Mouse (Mus musculus): ENCODE results near the gene Atp5j2. TPM values are rescaled to one million over a fixed set of nuclear protein-coding genes. Genes with fewer than 3 reads are reported as not detected.
"Not testable (repeated sequence)": the region's sequence is repeated elsewhere in the genome, so short reads cannot be mapped to it uniquely, and the experiment has no call there.

Gene Atp5j2
- polyA plus RNA-seq (2017; shearing (Covaris generic)), result 100 to 1,000 TPM; 320 to 390 TPM

DNA sequence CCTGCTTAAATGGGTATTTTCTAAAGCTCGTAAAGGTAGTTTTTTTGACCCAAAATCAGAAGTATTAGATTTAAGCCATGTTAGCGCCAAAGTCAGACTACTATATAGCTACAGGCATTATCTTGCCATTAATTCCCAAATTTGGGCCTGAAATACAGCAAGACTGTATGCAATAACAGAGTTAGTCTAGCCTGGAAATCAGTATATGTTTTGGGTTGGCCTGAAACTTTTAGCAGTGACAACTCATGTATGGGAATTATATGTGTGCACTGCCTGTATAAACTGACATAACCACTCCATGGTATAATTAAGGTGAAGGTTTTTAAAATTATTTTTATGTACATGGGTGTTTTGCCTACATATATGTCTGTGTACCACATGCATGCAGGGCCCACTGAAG, at the start of gene Atp5j2:
Gene Atp5j2, minus strand, starts transcription at position 101 of the 400 bp plus-strand sequence.
- ATAC-seq, result no peak

DNA sequence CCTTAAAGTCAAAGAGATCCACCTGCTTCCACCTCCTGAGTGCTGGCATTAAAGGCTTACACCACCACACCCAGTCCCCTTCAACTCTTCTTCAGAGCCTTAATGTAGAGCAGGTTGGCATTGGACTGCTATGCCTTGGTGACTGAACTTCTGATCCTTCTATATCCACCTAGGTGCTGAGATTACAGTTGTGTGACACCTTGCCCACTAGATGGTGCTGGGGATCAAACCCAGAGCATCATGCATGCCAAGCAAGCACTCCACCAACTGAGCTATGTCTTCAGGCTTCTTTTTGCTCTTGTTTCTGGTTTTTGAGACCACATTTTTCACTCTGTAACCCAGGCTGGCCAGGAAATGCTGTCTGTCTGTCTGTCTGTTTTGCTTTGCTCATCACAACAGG, 42.8 kb upstream of the Atp5j2 start:
- no peak for ATAC-seq

DNA sequence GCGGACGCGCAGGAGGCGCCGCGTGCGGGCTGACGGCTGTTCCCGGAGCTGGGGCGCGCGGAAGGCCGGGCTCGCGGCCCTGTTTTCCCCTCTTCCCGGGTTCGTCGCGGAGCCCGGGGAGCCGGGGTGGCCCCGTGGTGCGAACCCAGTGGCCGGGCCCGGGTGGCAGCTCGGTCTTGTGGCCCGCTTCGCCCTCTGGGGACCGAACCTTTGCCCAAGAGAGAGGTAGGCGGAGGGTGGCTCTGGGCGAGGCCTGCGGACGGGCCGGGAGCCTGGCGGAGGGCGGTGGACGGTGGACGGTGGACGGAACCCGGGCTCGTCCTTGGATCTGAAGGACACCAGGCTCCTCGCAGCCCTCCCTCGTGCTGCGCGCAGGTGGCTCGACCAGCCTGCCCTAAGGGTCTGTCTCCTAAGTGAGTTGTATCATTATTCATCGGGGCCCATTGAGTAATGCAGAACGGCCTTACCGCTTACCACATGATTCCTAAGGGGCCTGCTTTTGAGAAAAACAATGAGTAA, 40.1 kb upstream of the Atp5j2 start:
- ATAC-seq, result no peak

DNA sequence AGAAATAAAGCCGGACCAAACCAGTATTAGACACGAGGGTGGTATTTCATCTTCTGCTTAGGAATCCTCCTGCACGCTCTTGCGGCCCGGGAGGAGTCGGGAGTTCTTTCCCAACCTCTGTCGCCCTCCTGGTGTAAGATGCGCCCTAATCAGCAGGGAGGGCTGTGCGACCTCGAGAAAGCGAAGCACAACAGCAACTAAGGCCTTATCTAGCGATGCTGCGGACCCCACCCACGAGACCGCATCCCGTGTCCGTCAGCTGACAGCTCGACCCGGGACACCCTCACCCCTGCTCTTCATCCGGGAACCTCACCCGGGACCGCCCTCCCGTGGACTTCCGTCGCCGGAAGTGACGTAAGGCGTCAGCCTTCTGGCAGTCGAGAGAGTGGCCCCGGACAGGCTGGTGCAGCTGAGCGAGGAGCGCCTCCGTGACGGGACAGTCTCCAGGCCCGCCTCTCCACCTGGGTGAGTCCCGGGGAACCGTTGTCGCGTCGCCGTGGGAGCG, 39.6 kb upstream of the Atp5j2 start, which contains the start of gene Zfp655:
Gene Zfp655, plus strand, starts transcription at position 349 of the 505 bp plus-strand sequence.
- ATAC-seq, result peak; percentile 95

DNA sequence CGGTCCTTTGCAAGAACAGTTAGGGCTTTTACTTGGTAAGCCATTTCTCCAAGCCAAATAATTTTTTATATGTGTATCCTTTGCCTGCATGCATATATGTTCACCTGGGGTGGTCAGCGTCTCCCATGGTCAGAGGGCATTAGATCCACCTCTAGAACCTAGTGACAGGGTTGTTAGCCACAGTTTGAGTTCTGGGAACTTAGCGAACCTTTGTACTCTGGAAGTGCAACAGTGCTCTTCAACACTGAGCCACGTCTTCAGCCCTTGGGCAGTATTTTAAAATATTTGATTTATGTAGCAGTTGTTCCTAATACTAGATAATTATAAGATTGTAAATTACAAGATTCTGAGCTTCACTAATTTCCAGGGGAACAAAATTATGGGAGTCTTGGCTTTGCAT, 38.8 kb upstream of the Atp5j2 start:
- ATAC-seq, result no peak

DNA sequence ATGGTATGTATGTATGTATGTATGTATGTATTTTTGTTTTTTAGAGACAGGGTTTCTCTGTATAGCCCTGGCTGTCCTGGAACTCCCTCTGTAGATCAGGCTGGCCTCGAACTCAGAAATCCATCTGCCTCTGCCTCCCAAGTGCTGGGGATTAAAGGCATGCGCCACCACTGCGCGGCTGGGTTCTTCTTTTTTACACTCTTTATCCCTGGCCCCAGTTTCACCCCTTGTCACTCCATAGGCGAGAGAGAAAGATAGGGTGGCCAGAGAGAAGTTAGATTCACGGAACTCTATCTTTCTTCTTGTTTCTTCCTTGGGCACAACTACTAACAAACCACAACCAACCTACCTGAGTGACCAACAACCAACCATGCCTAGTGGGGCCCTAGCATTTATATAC, 37.4 kb upstream of the Atp5j2 start:
- not testable (repeated sequence) for ATAC-seq

DNA sequence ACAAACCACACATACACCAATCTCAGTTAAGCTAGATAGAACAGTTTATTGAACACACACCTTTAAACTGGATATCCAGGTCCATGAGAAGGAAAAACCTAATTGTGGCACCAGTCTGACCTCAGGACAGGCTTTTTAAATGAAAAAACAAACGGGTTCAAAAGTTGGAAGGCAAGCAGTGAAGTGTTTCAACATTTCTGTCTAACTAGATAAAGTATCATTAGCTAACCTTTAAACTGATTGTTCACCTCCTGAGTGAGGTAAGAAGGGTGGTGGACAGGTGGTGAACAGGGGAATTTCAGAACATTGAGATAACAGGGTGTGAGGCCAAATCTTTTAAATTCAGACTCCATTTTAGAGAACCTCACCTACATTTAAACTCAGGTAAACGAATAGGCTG, 34.6 kb upstream of the Atp5j2 start:
- no peak for ATAC-seq

DNA sequence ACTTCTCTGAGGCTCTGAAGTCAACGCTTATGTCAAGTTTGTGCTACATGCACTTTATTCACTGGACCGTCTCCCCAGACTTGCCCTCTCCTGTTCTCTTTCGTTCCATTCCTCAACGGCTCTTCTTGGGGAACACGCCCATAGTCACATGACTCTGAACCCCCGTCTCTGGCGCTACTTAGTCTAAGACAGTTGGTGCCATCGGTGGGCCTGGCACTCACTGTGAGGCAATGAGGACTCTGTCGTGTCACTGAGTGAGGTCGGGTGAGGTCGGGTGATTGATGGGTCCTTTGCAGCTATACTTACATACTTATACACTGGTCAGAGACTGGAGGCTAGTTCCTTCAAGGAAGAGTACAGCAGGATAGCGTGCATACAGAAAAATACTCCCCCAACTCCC, 31.5 kb upstream of the Atp5j2 start:
- ATAC-seq, result no peak

DNA sequence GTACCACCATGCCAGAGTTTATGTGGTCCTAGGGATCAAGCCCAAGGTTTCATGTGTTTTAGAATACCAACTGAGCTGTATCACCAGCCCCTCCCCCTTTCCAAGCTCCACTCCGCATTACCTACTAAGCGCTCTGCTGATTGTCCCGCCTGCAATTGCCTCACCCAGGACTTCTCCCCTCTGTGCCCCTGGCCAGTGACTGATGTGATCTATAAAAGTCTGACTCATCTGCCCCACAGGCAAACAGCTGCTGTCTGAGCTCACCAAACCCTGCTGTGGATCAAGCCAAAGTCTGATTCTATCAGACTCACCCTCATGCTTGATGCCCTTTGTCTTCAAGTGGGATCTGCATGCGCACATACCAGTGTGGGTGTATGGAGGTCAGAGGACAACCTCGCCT, 31.0 kb upstream of the Atp5j2 start:
- no peak for ATAC-seq

DNA sequence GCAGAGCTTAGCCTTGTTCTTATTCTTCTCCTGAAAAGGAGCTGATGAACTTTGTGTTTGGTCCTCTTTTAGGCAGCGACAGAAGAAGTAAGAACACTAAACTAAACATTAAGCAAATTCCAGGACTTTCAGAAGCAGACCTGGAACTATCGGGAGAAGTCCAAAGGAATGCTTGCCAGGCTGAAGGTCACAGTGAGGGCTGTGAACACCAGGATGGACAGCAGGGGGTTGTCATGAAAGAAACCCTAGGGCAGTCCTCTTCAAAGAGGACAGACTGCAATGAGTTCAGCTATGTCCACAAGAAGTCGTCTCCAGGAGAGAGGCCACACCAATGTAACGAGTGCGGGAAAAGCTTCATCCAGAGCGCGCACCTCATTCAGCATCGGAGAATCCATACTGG, 28.1 kb upstream of the Atp5j2 start:
- no peak for ATAC-seq

DNA sequence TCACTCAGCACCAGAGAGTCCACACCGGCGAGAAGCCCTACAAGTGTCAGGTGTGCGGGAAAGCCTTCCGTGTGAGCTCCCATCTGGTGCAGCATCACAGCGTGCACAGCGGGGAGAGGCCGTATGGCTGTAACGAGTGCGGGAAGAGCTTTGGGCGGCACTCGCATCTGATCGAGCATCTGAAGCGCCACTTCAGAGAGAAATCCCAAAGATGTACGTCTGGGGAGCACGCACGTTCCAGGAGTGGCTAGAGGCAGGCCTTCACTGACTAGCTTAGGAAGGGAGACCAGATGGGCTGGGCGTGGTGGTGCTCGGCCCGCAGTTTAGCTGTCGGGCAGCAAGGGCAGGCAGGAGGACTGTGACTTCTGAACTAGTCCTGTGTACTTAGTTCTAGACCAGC, 26.8 kb upstream of the Atp5j2 start:
- ATAC-seq, result no peak

DNA sequence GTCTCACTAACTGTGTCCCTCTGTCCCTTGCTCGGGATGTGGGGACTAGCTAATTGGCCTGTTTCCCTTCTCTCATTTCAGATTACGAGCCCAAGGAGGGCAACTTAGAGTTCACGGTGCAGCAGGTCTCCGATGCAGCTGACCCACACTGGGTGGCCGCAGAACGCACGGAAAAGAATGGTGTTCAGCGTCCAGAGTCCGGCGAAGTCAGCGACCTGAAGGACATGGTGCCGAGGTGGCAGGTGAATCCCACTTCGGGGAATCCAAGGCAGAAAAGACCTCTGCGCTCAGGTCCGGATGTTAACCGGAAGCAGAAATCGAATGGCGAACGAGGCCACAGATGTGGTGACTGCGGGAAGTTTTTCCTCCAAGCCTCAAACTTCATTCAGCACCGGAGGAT, 26.3 kb upstream of the Atp5j2 start:
- ATAC-seq, result no peak

DNA sequence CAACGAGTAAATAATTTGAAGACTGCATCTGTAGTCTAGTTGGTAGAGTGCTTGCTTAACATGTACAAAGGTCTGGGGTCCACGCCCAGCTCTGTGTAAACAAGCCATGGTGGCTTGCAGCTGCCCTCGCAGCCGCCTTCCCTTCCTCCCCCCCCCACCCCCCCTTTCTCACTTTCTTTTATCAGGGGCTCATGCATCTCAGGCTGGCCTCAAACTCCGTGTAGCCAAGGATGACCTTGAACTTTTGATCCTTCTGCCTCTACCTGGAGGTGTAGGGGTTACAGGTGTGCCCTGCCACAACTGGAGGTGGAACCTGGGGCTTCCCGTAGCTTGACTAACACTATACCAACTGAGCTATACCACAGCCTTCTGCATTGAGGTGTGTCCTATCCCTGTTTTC, 25.9 kb upstream of the Atp5j2 start:
- no peak for ATAC-seq

DNA sequence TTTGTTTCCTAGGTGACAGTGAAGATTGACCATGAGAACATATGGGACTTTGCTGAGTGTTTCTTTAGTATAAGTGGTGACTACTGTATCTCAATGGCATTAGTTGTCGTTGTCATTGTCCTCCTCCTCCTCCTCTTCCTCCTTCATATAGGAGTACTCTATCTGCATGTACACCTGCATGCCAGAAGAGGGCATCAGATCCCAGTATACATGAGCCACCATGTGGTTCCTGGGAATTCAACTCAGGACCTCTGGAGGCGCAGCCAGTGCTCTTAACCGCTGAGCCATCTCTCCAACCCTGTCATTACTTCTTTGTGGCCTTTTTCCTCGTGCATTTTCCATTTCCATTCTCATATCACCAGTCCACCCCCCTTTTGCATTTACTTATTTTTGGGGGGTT, 22.8 kb upstream of the Atp5j2 start:
- ATAC-seq, result no peak

DNA sequence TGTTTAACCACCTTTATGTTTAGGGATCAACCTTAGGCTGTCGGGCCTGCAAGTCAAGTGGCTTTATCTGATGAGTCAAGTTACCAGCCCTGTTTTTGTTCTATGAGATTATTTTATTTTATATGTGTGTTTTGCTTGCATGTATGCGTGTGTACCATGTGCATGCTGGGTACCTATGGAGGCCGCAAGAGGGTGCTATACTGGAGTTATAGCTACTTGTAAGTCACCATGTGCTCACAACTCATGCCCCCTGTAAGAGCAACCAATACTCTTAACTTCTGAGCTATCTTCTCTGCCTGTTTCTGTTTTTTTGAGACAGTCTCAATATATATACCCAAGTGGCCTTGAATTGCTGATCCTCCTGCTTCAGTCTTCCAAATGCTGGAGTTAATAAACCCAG, 21.6 kb upstream of the Atp5j2 start:
- ATAC-seq, result no peak

DNA sequence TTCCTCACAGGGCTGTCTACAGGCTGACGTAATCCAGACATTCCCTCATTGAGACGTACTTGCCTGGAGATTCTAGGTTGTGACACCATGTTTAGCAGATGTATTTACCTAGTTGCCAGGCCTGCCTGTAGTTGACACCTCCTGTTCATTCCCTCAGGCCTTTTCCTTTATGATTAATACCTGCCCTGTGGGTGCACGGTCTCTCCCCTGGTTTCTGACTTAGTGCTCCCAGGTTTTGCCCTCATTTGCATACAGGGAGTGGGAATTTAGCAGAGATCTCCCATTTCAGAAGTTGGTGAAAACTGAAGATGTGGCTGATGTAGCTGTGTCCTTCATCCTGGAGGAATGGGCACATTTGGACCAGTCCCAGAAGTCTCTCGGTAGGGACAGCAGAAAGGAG, 20.4 kb upstream of the Atp5j2 start:
- ATAC-seq, result no peak

DNA sequence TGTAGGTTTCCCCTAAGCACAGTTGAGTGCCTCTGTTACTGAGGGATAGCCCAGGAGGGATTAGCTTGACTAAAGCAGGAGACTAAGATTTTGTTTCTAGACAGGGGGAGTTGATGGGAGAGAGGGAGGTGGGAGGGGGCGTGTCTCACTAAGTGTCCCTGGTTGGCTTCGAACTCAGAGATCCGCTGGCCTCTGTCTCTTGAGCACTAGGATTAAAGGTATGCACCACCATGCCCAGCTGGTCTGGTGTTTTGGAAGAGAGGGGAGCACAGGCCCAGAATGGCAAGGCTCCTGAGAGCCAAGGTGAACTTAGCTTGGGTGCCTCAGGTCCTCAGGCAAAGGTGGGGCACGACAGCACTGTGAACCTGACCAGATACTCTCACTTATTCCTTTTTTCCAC, 19.5 kb upstream of the Atp5j2 start:
- ATAC-seq, result no peak

DNA sequence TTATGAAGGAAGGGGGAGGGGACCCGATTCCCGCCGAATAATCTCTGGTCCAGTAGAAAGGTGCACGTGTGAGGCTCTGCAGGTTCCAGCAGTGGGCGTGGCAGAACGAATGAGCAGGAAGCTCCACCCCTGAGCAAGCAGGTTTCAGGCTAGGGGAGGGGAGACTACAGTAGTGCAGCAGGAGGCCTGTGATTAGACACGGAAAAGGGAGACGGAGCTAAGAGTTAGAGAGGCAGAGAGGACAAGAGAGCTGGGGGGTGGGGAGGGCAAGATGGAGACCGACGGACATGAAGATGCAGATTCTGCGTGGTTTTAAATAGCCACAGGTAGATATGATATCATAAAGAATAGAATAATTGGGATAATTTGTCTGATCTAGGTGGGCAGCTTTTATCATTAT, 16.5 kb upstream of the Atp5j2 start:
- ATAC-seq, result not testable (repeated sequence)

DNA sequence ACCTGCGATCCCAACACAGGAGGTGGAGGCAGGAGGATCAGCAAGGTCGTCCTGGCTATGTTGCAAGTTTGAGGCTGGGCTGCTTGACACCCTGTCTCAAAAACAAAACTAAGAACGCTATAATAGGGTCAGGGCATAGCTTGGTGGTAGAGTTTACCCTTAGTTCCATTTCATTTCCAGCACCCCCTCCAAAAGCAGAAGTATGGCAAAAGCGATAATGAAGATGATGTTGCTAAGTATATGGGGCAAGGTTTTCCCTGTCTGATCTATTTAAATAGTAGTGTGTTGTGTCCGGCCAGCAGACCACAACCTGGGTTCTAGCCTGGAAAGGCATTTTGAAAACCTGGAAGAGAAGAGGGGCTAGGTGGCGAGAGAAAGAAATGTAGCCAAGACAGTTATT, 16.1 kb upstream of the Atp5j2 start:
- ATAC-seq, result no peak

DNA sequence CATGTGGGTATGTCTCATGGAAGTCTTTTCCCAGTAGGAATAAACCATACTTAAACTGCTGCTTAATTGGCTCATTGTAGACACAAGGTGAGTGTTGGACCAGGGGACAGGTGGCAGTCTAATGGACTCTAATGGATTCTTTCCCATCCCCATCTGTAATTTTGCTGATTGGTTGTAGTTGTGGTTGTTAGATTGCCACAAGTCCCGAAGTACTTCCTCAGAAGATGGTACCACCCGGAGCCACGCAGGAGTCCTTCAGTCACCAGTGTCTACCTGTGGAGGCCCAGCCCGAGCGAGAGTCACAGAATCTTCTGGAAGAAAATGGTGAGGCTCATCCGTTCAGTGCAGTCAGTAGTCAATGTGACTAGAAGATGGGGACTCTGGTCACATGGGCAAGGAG, 15.5 kb upstream of the Atp5j2 start:
- ATAC-seq, result no peak

DNA sequence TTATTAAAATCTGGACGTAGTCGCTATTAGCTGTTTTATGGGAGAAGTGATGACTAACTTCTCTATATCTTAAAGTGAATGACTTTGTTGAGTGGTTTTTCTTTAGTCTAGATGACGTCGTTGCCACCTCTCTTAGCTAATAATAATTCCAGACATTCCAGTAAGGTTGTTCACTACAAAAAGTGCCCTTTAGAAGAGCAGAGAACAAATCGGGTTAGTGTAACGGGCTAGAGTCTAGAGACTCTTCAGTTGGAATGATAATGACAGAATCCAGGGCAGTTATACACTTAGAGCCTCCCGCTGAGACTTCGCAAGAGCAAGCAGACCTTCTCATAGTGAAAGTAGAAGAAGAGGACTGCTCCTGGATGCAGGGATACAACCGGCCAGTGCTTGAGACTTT, 13.2 kb upstream of the Atp5j2 start:
- ATAC-seq, result no peak

DNA sequence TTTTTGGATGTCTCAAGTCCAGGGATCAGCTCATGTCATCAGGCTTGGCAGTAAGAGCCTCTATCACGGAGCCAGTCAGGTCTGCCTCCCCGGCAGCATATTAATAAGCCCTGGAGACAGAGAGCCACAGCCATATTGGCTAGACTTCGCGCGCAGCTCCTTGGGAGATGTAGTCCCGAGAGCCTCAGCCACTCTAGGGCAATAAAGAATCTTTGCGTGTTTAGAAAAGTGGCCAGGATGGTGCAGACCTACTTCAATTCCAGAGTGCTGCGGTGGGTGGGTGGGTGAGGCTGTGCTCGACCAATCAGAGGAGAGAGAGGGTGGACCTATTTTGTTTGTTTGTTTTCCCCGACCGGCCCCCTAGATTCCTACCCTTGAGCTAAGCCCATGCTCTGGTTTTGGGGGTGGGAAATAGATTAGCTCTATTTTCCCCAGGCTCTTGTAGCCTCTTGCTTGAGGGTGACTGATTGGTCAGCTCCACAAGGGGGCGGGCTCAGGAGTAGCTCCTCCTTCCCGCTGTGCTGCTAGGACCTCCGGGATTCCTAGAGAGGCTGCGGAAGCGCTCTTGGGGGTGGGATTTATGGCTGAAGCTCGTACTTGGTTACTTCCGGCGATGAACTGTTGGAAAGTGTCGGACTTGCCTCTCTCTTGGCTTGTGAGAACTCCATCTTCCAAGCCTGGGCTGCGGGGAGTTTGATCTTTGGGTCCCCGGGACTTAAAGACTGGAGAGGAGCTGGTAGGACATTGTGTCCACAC, 12.3 kb upstream of the Atp5j2 start, which contains the start of gene Zkscan5:
Gene Zkscan5, plus strand, starts transcription at position 627 of the 756 bp plus-strand sequence.
- ATAC-seq, result peak; percentile 78

DNA sequence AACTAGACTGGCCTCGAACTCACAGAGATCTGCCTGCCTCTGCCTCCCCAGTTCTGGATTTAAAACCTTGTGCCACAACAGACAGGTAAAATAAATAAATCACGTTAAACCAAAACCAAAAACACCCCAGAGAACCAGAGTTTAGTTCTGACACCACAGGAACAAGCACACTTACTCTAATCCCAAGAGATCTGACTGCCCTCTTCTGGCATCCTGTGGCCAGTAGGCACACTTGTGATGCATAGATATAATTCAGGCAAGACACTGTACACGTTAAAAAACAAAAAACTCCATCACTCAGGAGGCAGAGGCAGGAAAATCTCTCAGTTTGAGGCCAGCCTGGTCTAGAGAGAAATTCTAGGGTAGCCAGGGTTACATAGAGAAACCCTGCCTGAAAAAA, 10.6 kb upstream of the Atp5j2 start:
- ATAC-seq, result no peak

DNA sequence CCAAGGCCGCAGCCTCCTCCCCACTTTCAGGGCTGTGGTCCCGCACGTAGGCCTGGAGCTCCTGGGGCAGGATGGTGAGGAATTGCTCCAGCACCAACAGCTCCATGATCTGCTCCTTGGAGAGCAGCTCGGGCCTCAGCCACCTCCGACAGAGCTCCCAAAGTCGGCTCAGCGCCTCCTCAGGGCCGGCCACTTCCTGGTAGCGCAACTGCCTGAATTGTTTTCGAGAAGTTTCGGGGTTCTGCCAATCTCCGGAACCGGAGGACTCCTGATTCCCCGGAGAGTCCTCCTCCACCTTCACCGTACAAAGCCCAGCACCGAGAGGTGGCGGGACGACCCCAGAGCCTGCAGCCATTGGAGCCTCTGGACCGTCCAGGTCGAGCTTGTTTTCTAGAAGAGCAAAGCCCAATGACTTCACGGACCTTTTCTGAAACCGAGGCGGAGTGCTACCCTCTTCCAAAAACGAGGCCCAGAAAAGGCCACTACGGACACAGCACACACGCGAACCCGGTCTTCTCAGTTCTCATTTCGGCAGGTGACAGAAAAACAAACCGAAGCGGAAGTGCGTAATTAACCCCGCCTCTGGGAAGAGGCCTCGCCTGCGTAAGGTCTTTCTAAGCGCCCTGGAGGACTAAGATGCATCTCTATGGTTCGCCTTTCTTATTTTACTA, 9.6 kb upstream of the Atp5j2 start, which contains the start of gene Zkscan14:
Gene Zkscan14, minus strand, starts transcription at position 548 of the 671 bp plus-strand sequence.
- peak; percentile 68 for ATAC-seq
